Mouse (Mus musculus) cerebellum, postnatal 25 days (tissue): Measurements from ENCODE around the gene Olfr706.
"Not testable (repeated sequence)": the region's sequence is repeated elsewhere in the genome, so short reads cannot be mapped to it uniquely, and the experiment has no call there.

Experiments used
- DNase-seq, 2 experiments: peaks; one replicate each; pipeline ENCODE4 v3.0.0; 2021; ENCODE audit warnings: mixed read lengths in 2 of 2

Olfr706 gene

GRCm38 (mm10) chr7:106888062-106888461 is at the start of gene Olfr706:
Gene Olfr706, minus strand, starts transcription at chr7:106888162.
- DNase-seq: no peak

- DNase-seq: no peak
Observed at GRCm38 (mm10) chr7:106932119-106932518, 44.2 kb upstream of the Olfr706 start, which contains the start of gene Olfr709-ps1. Gene Olfr709-ps1, minus strand, starts transcription at chr7:106932219.

GRCm38 (mm10) chr7:106920961-106921360 is 33.0 kb upstream of the Olfr706 start:
- peak; percentile 3 to 4 for DNase-seq

GRCm38 (mm10) chr7:106907676-106908075 is 19.7 kb upstream of the Olfr706 start, which contains the start of gene Olfr1532-ps1:
Gene Olfr1532-ps1, plus strand, starts transcription at chr7:106908001.
- DNase-seq: no peak

- DNase-seq: not testable (repeated sequence)
Observed at GRCm38 (mm10) chr7:106901141-106901540, 13.2 kb upstream of the Olfr706 start, which contains the start of gene Olfr707. Gene Olfr707, minus strand, starts transcription at chr7:106901241.

- DNase-seq: no peak
Observed at GRCm38 (mm10) chr7:106876791-106877190, 11.2 kb downstream of the Olfr706 start, which contains the start of gene Olfr705. Gene Olfr705, minus strand, starts transcription at chr7:106876891.

GRCm38 (mm10) chr7:106862885-106863284 is 25.1 kb downstream of the Olfr706 start, which contains the start of gene Olfr704:
Gene Olfr704, plus strand, starts transcription at chr7:106863185.
- DNase-seq: no peak

GRCm38 (mm10) chr7:106843060-106843459 is 44.9 kb downstream of the Olfr706 start, which contains the start of gene Olfr703:
Gene Olfr703, plus strand, starts transcription at chr7:106843360.
- no peak for DNase-seq

- DNase-seq: no peak
Observed at GRCm38 (mm10) chr7:106833793-106834192, 54.2 kb downstream of the Olfr706 start, which contains the start of gene Olfr702. Gene Olfr702, minus strand, starts transcription at chr7:106833893.
